Mouse (Mus musculus): Measurements from ENCODE around the gene Atp2a1. TPM values are rescaled to one million over a fixed set of nuclear protein-coding genes. Genes with fewer than 3 reads are reported as not detected.

Gene Atp2a1
- total RNA-seq, 2 experiments from 2014 or later, result 0.12 TPM; not detected in 1

DNA sequence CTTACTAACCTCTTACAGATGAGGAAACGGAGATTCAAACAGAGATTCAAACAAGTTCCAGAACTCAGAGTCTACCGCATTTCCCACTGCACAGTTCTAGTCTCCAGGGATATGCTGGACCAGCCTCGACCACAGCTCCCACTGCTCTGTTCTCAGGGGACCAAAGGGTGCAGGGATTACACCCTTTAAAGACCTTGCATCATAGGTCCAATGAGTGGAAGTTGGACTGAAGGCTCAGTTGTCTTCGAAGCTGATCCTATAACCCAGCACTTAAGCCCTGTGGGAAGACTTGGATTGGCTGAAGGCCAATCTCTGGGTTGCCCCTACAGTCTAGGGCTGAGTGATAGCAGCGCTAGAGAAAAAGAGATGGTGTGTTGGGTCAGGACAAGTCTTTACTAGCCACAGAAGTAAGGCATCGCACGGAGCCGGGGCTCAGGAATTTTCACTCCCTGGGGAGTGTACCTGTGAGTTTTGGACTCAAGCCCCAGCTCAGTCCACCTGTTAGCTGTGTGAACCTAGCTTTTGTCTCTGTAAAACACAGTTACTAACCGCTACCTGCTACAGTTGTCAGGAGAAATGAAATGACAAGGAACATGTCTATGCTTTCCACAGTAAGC lies 10.7 kb upstream of the Atp2a1 start:
- DNase-seq, result no peak
- intact Hi-C loops (cut with DNase I), result no loop called here

DNA sequence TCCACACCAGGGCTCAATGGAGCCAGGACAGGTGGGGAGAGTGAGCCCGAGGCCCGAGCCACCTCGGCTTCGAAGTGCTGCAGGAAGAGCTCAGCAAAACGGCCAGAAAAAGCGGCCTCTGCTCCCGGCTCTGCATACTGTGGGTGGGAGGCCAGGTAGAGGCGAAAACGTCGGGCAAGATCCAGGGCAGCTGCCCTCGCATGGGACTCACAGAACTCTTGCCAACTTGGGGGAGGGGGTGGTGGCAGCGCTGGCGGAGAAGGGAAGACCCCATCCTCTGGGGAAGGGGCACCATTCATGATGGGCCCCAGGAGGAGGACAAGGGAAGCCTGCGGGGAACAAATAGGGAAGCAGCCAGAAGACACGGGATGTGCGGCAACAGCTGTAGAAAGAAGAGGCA lies 9.8 kb upstream of the Atp2a1 start:
- no peak for DNase-seq
- intact Hi-C loops (cut with DNase I), result no loop called here

DNA sequence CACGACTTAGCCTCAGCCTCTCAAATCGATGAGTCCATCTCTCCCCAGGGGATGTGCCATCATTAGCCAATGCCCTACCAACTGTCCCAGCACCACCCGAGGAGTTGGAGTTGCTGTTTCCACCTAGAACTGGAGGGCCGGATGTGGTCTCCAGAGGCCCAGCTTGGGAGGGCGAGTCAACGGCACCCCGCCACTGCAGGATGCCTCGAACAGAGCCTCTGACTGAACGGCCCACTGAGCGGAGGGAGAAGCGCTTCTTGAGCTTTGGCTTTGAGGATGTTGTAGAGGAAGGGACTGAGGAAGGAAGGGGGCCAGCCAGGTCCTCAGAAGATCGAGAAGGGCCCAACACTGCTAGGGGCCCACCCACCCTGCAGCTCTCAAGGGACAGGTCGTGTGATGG lies 9.4 kb upstream of the Atp2a1 start:
- no peak for DNase-seq
- intact Hi-C loops (cut with DNase I), result no loop called here

DNA sequence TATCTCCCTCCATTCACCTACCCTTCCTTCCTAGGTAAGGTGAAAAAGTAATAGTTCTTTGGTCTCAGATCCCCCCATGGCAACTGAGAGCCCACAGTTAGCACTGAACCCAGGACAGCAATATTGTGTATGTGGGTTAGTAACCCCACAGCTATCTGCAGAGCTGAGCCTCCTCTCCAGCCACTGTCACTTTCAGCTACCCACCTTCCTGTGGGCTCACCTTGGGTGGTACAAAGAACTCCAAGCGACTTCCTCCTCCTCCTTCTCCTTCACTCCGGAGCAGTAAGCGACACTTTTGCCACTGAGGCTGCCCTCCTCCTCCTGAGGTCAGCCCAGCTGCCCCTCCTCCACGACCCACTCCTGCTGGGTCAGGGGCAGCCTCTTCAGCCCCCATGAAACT lies 8.9 kb upstream of the Atp2a1 start:
- DNase-seq, result no peak
- intact Hi-C loops (cut with DNase I), result no loop called here

DNA sequence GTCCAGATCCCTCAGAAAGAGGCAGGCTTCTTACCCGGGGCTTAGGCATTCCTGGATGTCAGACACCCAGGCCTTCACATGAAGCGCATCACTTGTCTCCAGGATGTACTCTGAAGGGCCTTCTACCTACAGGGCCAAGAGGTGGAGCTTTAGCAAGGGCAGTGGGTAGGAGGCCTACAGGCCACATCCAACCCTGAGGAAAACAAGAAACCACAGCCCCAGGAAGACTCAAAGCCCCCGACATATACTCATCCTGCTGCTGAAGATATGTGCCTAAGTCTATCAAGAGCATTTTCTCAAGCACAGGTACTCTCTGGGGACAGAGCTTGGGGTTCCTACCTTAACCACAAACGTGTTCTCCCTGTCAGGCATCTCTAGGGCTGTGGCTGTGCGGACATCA lies 8.5 kb upstream of the Atp2a1 start:
- no peak for DNase-seq
- intact Hi-C loops (cut with DNase I), result no loop called here

DNA sequence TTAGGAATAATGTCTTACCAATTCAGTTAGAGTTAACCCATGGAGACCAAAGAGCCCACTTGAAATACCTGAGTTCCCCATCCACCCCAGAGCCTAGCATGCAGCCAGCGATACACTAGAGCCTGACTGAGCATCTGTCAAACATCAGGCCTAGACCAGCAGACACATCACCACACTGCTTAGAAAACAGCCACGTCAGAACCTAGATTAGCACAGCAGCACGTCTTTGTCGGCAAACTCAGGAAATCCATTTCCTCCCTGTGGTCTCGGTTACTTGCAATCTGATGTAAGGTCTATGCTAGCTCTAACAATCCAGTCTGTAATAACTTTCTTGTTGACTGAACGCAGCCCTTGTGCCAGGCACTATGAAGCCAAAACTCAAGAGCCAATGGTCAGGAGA lies 7.2 kb upstream of the Atp2a1 start:
- intact Hi-C loops (cut with DNase I), result no loop called here
- DNase-seq, result no peak

DNA sequence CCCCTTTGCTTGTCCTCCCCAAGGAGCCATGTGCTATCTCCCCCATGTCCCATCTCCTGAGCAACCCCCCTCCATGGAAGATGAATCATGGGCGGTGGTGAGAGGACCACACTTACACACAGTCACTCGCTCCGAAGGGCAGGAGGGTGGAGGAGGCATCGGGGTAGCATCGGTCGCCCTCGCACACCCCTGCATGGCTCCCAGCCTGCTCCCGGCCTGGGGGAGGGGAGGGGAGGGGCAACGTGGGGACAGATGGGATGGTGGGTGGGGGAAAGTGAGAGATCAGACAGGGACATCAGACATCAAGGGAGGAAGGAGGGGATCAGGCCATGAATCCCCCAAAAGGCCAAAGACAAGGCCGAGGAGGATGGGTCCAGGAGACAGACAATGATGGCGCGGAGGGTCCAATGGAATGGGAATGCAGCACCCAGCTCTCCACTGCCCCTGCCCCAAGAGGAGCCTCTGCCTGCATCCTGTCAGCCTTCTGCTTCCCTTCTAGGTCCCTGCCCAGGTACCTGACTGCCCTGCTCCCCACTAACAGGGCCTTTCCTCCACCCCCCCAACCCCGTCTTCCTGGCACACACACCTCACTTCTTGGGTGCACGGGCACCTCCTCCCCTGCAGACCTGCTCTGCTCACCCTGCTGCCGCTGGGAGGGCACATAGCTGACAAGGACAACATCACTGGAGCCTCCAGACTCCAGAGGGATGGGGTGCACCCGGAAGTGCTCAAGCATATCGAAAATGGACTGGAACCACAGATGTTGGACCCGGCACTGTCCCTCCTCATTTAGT lies 5.1 kb upstream of the Atp2a1 start:
- intact Hi-C loops (cut with DNase I), result no loop called here
- DNase-seq, result no peak

DNA sequence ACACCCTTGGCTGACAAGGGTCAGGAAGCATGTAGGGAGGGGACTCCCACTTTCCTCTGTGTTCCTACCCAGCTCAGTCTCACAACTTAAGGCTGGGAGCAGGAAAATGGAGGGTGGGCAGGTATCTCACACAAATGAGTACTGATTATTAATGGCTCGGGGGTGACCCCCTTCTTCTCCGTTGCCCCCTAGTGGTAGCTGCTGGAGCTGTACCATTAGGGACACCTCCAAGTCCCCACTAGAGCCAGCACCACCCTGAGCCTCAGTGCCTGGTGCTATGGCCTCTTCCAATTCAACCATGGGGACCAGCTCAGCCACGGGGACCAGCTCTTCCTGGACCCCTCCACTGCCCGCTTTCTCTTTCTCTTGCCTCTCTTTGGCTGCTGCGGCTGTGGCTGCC lies 4.4 kb upstream of the Atp2a1 start:
- peak; percentile 41 for DNase-seq
- intact Hi-C loops (cut with DNase I), result no loop called here

DNA sequence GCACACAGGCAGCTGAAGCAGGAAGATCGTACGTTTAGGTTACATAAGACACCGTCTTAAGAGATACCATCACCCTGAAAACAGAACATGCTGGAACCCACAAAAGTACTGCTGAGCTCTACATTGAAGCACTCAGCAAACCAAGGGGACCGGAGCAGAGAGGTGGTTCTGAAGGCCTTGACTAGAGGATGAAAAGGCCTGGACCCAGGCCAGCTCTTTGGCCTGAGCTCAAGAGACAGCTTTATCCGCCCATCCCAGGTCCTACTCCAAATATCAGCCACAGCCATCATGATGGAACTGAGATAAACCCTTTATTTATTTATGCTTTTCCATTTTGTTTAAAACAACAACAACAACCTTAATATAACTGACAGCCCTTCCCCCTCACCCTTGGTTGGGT lies 3.8 kb upstream of the Atp2a1 start:
- intact Hi-C loops (cut with DNase I), result no loop called here
- DNase-seq, result no peak

DNA sequence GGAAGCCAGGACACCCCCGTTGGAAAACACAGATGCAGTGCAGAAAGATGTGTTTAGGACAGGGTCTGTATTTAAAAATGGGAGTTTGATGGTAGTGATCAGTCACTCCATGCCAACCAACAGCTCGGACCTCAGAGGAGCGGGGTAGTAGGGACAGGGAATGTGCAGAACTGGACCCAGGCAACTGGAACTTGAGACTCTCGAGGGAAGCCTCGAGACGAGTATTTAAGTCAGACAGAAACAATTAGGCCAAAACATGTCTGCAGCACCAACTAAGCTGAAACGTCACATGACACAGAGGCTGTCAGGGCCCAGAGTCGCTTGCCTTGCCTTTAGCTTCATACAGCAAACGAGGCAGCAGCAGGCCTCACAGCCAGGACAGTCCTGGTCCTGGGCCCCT lies 3.2 kb upstream of the Atp2a1 start:
- intact Hi-C loops (cut with DNase I), result no loop called here

DNA sequence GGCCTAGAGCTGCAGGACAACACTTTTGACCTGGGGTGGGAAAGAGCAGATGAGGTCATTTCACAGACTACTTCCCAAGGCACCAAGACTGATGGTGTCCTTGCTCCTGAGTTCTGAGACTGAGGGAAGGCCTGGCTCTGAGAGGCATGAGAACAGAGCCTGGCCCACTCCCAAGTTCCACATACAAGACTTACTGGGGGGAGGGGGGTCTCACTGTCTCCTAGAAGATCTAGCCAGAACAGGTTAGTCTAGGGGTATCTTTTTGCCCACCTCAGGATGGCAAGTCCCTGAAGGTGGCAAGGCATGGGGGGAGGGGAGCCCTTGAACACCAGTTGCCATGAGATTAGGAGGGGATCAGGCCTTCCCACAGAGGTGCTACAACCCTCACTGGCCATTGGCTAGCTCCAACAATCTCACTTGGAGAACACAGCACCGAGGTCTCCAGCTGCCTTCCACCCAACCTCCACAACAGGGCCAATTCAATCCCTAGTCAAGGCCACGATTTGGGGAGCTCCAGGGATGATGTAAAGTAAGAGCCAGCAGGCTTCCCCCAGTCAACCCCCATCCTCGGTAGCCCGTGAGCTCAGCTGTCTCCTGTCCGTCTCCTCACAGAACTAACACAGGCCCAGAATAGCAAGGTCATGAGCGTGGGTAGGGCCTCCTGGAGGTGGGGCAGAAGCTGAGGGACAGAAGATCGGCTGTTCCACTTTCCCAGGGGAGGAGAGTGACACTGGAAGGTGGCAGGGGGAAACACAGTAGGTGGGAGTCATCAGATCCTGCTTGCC lies 2.5 kb upstream of the Atp2a1 start:
- intact Hi-C loops (cut with DNase I), result no loop called here
- DNase-seq, result no peak

More for the DNA sequence above, 3.2 kb upstream of the Atp2a1 start:
- DNase-seq, result no peak

DNA sequence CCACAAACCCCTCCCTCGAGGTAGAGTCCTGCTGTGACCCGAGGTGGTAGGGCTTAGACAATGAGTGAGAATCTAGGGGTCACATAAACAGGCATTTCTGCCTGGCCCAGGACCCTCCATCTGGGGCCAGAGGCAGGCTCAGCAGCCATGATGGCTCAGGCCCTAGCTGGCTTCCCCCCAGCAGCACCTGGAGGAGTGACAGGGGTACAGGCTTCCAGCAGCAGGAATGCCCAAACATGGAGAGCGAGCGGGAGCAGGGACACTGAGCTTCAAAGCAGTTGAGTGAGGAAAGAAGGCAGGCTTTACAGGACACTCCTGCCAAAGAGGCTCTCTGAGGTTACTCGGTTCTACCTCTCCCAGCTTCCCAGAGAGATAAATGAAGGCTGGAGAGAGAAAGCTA lies 1.9 kb upstream of the Atp2a1 start:
- intact Hi-C loops (cut with DNase I), result no loop called here

DNA sequence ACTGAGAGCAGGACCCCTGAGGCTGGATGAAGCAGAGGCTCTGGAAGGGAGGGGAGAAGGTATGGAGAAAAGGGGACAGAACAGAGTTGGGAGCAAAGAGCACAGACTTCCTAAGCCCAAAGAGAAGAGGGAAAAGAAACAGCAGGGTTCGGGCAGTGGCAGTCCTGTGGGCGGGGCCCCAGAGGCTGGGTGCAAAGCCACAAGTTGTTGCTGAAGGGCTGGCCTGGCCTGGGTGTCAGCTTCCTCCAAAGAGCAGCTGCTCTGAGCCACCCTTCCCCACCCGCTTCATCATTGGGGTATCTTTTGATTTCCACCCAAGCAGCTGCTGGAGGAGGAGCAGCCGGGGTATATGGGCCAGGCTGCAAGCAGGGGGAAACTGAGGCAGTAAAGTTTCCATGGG lies 1.2 kb upstream of the Atp2a1 start:
- no peak for DNase-seq
- intact Hi-C loops (cut with DNase I), result no loop called here

More for the DNA sequence above, 1.9 kb upstream of the Atp2a1 start:
- no peak for DNase-seq

DNA sequence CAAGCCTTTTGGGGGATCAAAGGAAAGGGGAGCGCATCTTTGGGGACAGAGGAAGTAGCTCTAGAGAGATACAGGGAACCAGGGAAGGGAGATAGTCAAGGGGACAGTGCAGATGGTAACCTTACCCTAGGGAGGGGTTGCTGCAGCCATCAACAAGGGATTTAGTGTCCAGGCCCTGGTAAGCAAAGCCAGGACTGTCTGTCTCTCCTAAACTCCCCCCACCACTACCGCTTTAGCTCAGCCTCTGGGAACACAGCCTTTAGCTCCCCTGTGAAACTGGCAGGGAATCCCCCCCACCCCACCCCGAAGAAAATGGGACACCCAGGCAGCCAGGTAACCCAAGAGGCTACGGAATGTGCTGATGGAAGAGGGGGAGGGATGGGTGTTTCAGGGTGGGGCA lies 639 bp upstream of the Atp2a1 start:
- intact Hi-C loops (cut with DNase I), result no loop called here
- DNase-seq, result no peak

DNA sequence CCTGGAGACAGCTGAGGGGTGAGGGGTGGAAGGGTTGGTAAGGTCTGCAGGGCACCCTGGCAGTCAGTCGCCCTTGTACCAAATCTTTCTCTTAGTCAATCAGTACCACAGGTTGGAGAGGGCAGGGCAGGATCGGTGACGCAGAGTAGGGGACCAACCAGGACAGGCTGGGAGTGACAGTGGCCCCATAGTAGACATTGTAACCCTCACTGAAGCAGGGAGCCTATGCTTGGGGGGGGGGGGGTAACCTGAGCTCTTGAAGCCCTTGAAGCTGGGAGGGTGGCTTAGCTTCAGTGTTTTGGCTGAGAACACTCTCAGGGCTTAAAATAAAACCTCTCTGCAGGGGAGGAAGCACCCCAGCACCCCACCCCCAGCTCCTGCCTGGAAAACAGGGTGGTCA lies 1.3 kb downstream of the Atp2a1 start:
- intact Hi-C loops (cut with DNase I), result no loop called here
- no peak for DNase-seq

DNA sequence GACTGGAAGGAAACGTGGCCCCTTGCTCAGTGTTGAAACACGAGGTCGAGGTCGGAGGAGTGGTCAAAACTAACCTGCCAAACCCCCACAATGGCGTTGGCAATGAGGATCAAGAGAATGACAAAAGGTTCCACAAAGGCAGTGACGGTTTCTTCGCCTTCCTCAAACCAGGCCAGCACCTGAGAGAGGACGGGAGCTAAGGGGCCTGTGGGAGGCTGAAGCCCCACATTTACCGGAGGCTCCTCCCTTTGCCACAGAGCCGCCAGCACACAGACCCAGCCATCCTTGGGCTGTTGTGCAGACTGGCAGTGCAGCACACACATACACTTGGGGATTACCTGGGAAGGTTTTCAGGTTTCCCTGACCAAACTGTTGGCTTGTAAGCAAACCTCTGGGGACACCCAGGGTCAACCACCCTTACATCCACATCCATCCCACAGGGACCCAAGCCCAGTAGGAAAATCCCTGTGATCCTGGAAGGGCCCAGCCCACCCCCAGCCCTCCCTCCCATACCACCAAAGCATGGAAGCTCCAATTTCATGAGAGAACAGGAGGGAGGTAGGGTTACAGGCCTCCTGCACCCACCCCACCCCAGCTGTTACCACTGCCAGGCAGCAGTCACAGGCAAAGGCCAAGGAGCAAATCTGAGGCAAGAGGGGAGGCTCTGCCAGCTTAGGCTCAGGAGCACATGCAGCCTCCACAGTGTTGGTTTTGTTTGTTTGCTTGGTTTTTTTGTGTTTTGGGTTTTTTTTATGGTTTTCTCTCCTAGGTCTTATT lies 2.1 kb downstream of the Atp2a1 start:
- intact Hi-C loops (cut with DNase I), result no loop called here
- no peak for DNase-seq

DNA sequence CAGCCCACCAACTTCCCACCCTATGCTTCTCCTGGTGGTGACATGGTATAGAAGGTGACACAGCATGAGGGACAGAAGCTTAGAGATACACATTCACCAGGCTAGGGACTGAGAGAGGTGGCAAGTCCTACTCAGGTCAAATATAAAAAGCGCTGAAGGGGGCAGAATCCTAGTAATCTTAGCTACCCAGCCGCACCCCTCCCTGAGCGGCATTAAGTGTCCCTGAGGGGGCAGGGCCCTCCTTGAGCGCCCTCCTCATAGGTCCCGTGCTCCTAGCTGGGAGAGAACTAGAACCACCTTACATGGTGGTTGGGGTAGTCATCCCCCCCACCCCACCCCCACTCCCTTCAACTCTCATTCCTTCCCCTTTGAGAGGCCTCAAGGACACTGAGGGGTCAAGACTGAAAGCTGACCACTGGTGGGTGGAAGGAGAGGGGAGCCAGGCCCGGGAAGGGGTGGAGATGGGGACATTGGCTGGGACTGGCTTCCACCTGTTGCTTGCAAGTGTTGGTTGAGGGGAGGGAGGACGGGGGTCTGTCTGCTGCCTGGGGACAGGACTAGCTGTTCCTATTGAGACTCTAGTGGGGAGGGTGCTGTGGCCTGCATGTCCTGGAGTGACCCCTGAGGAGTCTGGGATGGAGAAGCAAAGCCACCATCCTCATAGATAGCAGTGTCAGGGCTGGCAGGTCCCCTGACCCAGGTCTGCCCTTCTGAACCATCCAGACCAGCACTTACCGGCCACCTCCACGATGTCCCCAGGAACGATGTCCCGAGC lies 3.9 kb downstream of the Atp2a1 start:
- intact Hi-C loops (cut with DNase I), result no loop called here
- DNase-seq, result no peak

DNA sequence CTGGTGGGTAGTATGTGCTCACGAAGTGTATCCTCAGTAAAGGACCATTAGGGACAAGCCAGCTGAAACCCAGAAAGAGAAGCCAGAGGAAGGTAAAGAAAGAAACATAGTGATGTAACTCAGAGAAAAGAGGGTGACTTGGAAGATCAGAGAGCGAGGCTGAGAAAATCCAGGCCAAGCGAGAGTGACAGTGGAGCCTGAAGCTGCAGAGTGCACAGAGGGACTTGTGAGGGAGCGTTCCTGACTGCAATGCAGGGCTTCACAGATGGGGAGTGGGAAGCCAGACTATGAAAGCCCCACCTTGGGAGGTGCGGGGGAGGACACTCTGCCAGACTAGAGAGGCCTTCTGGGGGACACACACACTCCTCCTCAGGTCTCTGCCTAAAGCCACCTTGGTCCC lies 4.7 kb downstream of the Atp2a1 start:
- intact Hi-C loops (cut with DNase I), result no loop called here
- no peak for DNase-seq

DNA sequence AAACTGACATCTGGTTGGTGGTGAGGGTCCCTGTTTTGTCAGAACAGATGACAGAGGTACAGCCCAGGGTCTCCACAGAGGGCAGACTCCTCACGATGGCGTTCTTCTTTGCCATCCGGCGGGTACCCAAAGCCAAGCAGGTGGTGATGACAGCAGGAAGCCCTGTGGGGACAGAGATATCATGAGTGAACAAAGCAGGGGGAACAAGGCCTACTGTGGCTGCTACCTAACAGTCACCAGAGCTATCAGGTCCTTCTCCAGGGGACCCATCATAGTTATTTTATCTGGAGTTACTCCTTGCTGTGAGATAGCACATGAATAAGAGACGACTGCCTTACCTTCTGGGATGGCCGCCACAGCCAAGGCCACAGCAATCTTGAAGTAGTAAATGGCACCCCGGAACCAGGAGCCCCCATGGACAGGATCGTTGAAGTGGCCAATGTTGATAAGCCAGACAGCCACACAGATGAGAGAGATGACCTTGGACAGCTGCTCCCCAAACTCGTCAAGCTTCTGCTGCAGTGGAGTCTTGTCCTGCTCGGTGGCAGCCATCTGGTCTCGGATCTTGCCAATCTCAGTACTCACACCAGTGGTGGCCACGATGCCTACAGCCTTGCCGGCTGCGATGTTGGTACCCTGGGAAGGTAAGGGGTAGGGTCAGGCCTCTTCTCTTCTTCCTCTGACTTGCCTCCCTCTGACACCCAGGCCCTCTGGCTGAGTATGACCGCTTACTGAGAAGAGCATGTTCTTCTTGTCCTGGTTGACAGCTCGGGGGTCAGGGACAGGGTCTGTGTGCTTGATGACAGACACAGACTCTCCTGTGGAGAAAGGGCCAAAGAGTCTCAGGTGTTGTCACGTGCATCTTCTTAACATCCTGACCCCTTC lies 6.3 kb downstream of the Atp2a1 start:
- intact Hi-C loops (cut with DNase I), result no loop called here
- DNase-seq, result no peak
